Mouse (Mus musculus) myocyte (in vitro differentiated cells): ENCODE results near the gene Hsd3b7.

Experiments
- CEBPB ChIP-seq: IDR thresholded peaks from 2 replicates; pipeline ENCODE4 v1.6.1; 2011; ENCODE audit warnings: mild to moderate bottlenecking, moderate library complexity; ENCODE audit not compliant: poor library complexity, insufficient read depth, severe bottlenecking
- E2F4 ChIP-seq: IDR thresholded peaks from one replicate; pipeline ENCODE4 v1.6.1; 2011; ENCODE audit warnings: mild to moderate bottlenecking, control low read depth, moderate library complexity; ENCODE audit not compliant: insufficient read depth
- MAX ChIP-seq: IDR thresholded peaks from one replicate; pipeline ENCODE4 v1.6.1; 2011; ENCODE audit warnings: low read depth, mild to moderate bottlenecking, control low read depth
- MYOD1 ChIP-seq, 3 experiments: IDR thresholded peaks; one replicate each; pipeline ENCODE4 v1.6.1; 2011; ENCODE audit warnings: control low read depth in 2 of 3, low read depth in 2 of 3, mild to moderate bottlenecking in 2 of 3, moderate library complexity in 1 of 3; ENCODE audit not compliant: insufficient read length in 2 of 3, control insufficient read depth in 1 of 3
- MYOG ChIP-seq, 3 experiments: IDR thresholded peaks; one replicate each; pipeline ENCODE4 v1.6.1; 2011; ENCODE audit warnings: control low read depth in 2 of 3, low read depth in 2 of 3, mild to moderate bottlenecking in 2 of 3; ENCODE audit not compliant: insufficient read length in 2 of 3, control insufficient read depth in 1 of 3, insufficient read depth in 1 of 3
- POLR2A ChIP-seq: IDR thresholded peaks from one replicate; pipeline ENCODE4 v1.6.1; 2011; ENCODE audit warnings: low read depth, mild to moderate bottlenecking, control low read depth, moderate library complexity; ENCODE audit not compliant: insufficient read length
- POLR2AphosphoS2 ChIP-seq: IDR thresholded peaks from one replicate; pipeline ENCODE4 v1.6.1; 2011; ENCODE audit warnings: low read depth, control low read depth; ENCODE audit not compliant: insufficient read length
- REST ChIP-seq: IDR thresholded peaks from one replicate; pipeline ENCODE4 v1.6.1; 2011; ENCODE audit warnings: mild to moderate bottlenecking, control low read depth, moderate library complexity; ENCODE audit not compliant: insufficient read depth, insufficient read length
- SRF ChIP-seq: IDR thresholded peaks from one replicate; pipeline ENCODE4 v1.6.1; 2011; ENCODE audit warnings: low read depth; ENCODE audit not compliant: control insufficient read depth, insufficient read length
- TCF12 ChIP-seq: IDR thresholded peaks from one replicate; pipeline ENCODE4 v1.6.1; 2011; ENCODE audit warnings: mild to moderate bottlenecking, control low read depth; ENCODE audit not compliant: poor library complexity, insufficient read depth, severe bottlenecking
- TCF3 ChIP-seq: IDR thresholded peaks from one replicate; pipeline ENCODE4 v1.6.1; 2011; ENCODE audit warnings: low read depth, control low read depth; ENCODE audit not compliant: insufficient read length
- USF1 ChIP-seq: IDR thresholded peaks from one replicate; pipeline ENCODE4 v1.6.1; 2011; ENCODE audit warnings: low read depth, mild to moderate bottlenecking, control low read depth, moderate library complexity

DNA sequence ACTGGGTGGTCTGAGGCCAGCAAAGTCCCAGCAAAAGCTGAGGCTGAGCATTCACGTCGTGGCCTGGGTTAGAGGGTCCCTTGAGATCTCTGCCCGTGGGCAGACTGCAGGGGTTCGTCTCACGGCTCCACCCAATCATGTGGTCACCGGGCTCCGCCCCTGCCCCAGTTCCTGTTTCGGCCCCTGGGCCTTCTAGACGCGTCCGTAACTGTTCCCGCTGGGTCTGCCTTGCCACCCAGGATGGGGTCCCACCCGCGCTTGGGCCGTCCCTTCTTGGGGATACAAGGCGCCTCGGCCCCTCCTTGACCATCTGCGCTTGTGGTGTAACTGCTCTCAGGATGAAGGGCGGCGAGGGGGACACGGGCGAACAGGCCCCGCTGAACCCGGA, 30.8 kb upstream of the Hsd3b7 start, which contains the start of gene Orai3:
- no peak for TF ChIP-seq E2F4
- no peak for TF ChIP-seq REST
- TF ChIP-seq POLR2A, result peak; percentile 90
- peak in 1 of 3 experiments; percentile 8 for TF ChIP-seq MYOD1 (IDR thresholded peaks at IDR 0.05; ENCODE audit: control insufficient read depth in 1 of 3, insufficient read length in 2 of 3, low read depth in 2 of 3)
- TF ChIP-seq POLR2AphosphoS2, result peak; percentile 94
- TF ChIP-seq SRF, result no peak
- no peak for TF ChIP-seq MAX
- no peak for TF ChIP-seq TCF3
- peak; percentile 54 for TF ChIP-seq USF1
- no peak for TF ChIP-seq TCF12
- TF ChIP-seq MYOG (IDR thresholded peaks at IDR 0.05; ENCODE audit: control insufficient read depth in 1 of 3, insufficient read depth in 1 of 3, insufficient read length in 2 of 3, low read depth in 2 of 3), result no peak
- TF ChIP-seq CEBPB, result no peak
